Mouse (Mus musculus) hindbrain, embryonic 10.5 days (tissue): ENCODE results near the gene Prph. TPM values are rescaled to one million over a fixed set of nuclear protein-coding genes. Genes with fewer than 3 reads are reported as not detected.
A peak's percentile ranks its signal among the peaks of the same experiment; 100 is the strongest.
"Not testable (repeated sequence)": the region's sequence is repeated elsewhere in the genome, so short reads cannot be mapped to it uniquely, and the experiment has no call there.

ENCODE experiments used
- DNase-seq: peaks from one replicate; pipeline ENCODE4 v3.0.0-alpha.2; 2017; ENCODE audit warnings: low spot score
- H3K27ac ChIP-seq: fragments of 300-500 bp; sonication (generic); 2 replicates; pipeline ENCODE4 v1.5.1; 2016; ENCODE audit warnings: mild to moderate bottlenecking, moderate library complexity
- H3K27me3 ChIP-seq: fragments of 300-500 bp; sonication (generic); 2 replicates; pipeline ENCODE4 v1.6.1; 2016; ENCODE audit warnings: mild to moderate bottlenecking; ENCODE audit not compliant: poor library complexity, insufficient read depth, severe bottlenecking
- H3K36me3 ChIP-seq: fragments of 300-500 bp; sonication (generic); 2 replicates; pipeline ENCODE4 v1.6.1; 2016; ENCODE audit warnings: mild to moderate bottlenecking, moderate library complexity
- H3K4me1 ChIP-seq: fragments of 300-500 bp; sonication (generic); replicated peaks from 2 replicates; pipeline ENCODE4 v1.6.1; 2016; ENCODE audit warnings: mild to moderate bottlenecking
- H3K4me3 ChIP-seq: fragments of 300-500 bp; sonication (generic); 2 replicates; pipeline ENCODE4 v1.5.1; 2016; ENCODE audit warnings: mild to moderate bottlenecking, moderate library complexity
- H3K9me3 ChIP-seq: fragments of 300-500 bp; sonication (generic); 2 replicates; pipeline ENCODE4 v1.6.1; 2016; ENCODE audit warnings: mild to moderate bottlenecking, moderate library complexity
- WGBS: fragments of 180-500 bp; shearing (Covaris S2); methylation state at CpG from one replicate; pipeline ENCODE4 v1.1.7; 2016; 5-methylcytosine and 5-hydroxymethylcytosine counted together
- polyA plus RNA-seq: library from polyadenylated mRNA; unstranded; fragments of >200 nt; fragmentation: Nextera tagmentation; extraction: Ambion mirVana; gene quantifications from 2 replicates; pipeline ENCODE4 v1.2.1, GENCODE M21; 2016

Prph gene
- polyA plus RNA-seq, 1 experiment from 2014 or later = 14.4 TPM

DNA sequence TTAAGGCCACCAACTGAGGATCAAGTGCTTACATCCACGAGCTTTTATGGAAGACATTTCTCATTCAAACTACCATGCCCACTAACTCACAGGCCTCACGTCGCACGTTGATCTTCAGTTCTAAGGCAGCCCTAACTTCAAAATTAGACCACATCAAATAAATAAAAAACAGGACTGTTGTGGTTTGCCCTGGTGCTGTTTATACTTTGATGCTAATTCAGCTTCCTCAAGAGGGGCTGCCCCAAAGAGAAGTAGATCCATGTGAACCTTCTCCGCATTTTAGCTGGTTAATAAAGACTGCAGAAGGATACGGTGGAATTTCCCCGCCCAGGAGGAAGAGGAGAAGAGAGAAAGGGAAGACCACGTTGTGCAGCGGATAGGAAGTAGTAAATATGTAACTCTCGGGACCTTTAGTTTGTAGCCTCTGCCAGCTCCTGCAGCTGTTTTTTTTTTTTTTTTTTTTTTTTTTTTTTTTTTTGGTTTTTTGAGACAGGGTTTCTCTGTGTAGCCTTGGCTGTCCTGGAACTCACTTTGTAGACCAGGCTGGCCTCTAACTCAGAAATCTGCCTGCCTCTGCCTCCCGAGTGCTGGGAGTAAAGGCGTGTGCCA lies 10.7 kb downstream of the Prph start:
- 84% methylated on average over 12 of the region's 12 CpGs for WGBS
- Histone ChIP-seq H3K36me3 (no peaks in the 10 kb centered on the region), H3K4me3 (no peak overlapping the region), H3K9me3 (no peaks in the 10 kb centered on the region), H3K27me3 (peaks cover 20% of the 10 kb centered on the region), H3K27ac (no peak overlapping the region), H3K4me1 (no peaks in the 10 kb centered on the region)
- no peak for DNase-seq

DNA sequence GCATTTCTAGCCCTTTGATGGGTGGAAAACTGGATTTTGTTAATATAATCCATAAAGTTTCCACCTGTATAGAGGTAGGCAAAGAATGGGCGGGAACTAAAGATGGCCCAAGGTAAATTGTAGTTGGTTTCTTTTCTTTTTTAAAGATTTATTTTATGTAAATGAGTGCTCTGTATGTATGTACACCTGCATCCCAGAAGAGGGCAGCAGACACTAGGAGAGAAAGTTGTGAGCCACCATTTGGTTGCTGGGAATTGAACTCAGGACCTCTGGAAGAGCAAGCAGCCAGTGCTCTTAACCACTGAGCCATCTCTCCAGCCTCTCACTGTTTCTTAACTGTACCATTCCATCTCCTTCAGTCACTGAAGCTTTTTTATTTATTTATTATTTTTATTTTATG lies 17.0 kb downstream of the Prph start:
- 78% methylated on average over 1 of the region's 1 CpGs for WGBS
- Histone ChIP-seq H3K4me3 (no peak overlapping the region), H3K4me1 (peaks cover 22% of the 10 kb centered on the region), H3K9me3 (no peaks in the 10 kb centered on the region), H3K27ac (no peak overlapping the region), H3K27me3 (peaks cover 9% of the 10 kb centered on the region; the same call in 1 of the 2 replicates), H3K36me3 (peaks cover 6% of the 10 kb centered on the region)
- no peak for DNase-seq

DNA sequence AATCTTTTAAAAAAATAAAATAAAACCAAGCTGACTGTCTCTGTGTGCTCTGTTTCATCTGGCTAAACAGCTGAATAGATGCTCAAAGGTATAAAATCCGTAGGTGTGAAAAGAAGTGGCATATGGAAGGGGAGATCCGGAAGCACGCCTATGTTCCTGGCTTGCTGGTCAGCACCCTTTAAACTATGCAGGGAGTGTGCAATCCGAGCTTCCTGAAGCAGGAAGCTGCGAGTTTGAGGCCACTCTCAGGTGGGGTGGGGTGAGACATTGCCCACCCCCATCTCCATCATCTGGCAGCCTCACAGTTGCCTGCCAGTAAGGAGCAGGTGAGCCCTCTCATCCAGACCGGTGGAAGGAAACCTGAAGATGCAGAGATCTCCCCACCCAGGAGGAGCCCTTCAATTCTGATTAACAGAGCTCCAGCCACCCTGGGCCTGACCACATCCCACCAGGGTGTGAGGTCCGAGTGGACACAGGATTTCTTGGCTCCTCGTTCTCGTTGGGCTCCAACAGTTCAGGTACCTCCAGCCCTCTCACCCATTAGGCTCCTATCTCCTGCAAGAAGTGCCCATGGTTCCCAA lies 19.1 kb downstream of the Prph start, which contains the start of gene Troap:
Gene Troap, plus strand, starts transcription at position 557 of the 581 bp plus-strand sequence.
- Histone ChIP-seq H3K27me3 (no peaks in the 10 kb centered on the region), H3K27ac (peak within 1 kb of the TSS; percentile 97), H3K9me3 (no peaks in the 10 kb centered on the region), H3K36me3 (peaks cover 27% of the 10 kb centered on the region), H3K4me1 (peaks cover 39% of the 10 kb centered on the region), H3K4me3 (peak within 1 kb of the TSS; percentile 81)
- DNase-seq = no peak
- 21% methylated on average over 9 of the region's 9 CpGs for WGBS

DNA sequence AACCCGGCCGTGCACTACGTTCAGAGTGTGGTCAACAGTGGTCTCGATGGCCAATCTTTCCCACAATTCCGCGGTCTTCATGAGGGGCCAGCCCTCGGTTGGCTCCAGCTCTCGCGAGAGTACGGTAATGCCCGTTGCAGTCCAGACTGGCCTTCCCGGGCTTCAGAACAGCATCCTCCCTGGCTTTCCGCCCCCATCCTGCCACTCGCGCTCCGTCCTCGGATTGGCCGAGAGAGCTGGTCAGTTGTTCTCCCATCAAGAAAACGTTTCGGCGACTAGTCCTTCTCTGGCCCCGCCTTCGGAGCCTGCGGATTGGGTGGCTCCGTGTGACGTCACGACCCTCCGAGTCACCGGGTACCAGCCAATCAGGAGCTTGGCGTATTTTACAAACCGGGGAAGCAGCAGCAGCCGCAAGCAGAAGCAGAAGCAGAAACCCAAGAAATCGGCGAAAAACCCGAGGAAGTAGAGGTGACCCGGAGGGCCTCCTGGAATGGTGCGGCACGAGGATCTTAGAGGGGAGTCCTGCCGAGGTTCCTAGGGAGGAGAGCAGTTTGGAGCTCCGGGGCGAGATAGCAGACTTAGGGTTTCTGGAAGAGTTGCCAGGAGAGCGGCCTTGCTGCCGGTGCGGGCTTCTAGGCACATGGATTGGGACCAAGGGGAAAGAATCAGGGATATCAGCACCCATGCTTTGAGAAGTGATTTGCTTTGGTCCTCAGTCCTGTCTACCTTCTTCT lies 19.8 kb downstream of the Prph start:
- H3K36me3 ChIP-seq = peaks cover 34% of the 10 kb centered on the region
- WGBS = under 1% methylated on average over 44 of the region's 44 CpGs
- H3K4me1 ChIP-seq = peaks cover 39% of the 10 kb centered on the region
- no peaks in the 10 kb centered on the region for H3K9me3 ChIP-seq
- no peaks in the 10 kb centered on the region for H3K27me3 ChIP-seq
- peak; percentile 99 for DNase-seq
- H3K4me3 ChIP-seq = peak overlapping the region; percentile 81
- H3K27ac ChIP-seq = peak overlapping the region; percentile 97

DNA sequence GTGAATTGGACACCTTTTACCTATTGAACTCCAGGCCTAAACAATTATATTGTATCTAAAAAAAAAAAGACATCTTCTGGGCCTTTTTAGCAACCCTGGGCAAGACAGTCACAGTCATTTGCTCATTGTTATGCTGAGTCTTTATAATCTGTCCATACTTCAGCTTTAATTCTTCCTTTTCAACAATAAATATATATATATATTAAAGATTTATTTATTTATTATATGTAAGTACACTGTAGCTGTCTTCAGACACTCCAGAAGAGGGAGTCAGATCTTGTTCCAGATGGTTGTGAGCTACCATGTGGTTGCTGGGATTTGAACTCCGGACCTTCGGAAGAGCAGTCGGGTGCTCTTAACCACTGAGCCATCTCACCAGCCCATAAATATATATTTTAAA lies 21.0 kb downstream of the Prph start:
- peaks cover 46% of the 10 kb centered on the region for H3K36me3 ChIP-seq
- H3K4me3 ChIP-seq = peak overlapping the region; percentile 81
- DNase-seq, H3K9me3 ChIP-seq, H3K27me3 ChIP-seq, H3K27ac ChIP-seq: not testable (repeated sequence)
- 95% methylated on average over 3 of the region's 3 CpGs for WGBS
- H3K4me1 ChIP-seq = peaks cover 39% of the 10 kb centered on the region

DNA sequence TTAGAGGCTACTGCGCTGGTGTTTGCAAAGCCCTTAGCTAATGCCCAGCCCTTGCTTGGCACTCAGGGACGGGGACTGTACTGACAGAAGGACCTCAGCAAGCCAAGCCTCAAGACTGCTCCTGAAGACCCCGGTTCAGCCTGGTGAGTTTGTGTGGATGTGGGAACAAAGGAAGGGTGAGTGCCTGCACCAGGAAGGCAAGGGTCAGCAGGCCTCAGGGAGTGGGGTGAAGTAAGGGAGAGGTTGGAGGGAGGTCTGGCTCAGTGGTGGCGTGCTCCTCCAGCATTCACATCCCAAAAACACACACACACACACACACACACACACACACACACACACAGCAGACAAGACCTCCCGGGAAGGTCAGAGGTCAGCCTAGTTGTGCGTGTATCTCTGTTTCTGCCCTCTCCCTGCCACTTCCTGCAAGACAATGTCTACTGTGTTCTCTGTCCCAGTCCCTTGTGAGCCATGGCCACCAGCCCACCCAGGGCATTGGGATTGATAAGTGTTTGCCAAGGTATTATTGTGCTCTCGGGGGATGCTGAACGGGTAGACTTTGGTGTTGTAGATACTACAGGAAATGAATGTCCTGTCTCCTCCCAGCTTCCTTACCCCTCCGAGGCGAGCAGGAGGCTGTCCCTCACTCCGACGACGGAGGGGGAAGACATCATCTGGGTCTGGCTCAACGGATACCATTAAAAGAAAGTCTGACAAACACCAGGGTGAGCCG lies 23.4 kb downstream of the Prph start:
- no peak for DNase-seq
- Histone ChIP-seq H3K27me3 (peaks cover 12% of the 10 kb centered on the region), H3K9me3 (no peaks in the 10 kb centered on the region), H3K27ac (no peak overlapping the region), H3K36me3 (peaks cover 70% of the 10 kb centered on the region), H3K4me1 (peaks cover 39% of the 10 kb centered on the region), H3K4me3 (no peak overlapping the region)
- 78% methylated on average over 15 of the region's 15 CpGs for WGBS

DNA sequence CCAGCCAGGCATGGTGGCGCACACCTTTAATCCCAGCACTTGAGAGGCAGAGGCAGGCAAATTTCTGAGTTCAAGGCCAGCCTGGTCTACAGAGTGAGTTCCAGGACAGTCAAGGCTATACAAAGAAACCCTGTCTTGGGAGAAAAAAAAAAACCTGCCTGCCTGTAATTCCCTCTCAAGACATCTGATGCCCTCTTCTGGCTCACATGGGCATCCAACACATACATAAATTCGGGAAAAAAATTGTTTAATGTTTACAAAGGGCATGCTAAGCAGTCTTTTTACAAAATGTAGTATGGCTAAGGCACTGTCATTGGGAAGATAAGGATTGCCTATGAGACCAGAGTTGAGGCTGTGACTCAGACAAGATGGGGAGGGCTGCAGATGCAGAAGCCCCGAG lies 24.8 kb downstream of the Prph start:
- DNase-seq = no peak
- 91% methylated on average over 3 of the region's 3 CpGs for WGBS
- Histone ChIP-seq H3K4me3 (no peak overlapping the region), H3K27me3 (peaks cover 26% of the 10 kb centered on the region), H3K4me1 (peaks cover 44% of the 10 kb centered on the region), H3K36me3 (peaks cover 80% of the 10 kb centered on the region), H3K27ac (no peak overlapping the region), H3K9me3 (no peaks in the 10 kb centered on the region)

DNA sequence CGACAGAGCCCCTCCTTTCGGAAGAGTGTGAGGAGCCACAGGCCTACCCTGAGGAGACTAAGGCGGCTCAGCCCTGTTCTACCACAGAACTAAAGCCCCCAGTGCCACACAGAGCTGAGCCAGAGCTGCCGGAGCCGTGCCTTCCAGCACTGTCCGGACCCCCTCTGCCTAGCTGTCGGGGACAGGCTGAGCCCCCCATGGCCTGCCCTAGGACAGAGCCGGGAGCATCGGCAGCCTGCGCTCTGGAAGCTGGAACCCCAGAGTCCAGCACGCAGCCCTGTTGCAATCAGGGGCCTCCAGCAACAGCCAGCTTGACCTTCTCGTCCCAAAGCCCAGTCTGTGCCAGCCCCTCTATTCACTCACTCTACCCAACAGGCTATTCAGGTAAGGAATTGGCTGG lies 27.3 kb downstream of the Prph start:
- H3K27ac ChIP-seq = no peak overlapping the region
- no peak overlapping the region for H3K4me3 ChIP-seq
- WGBS = 95% methylated on average over 12 of the region's 12 CpGs
- peaks cover 51% of the 10 kb centered on the region for H3K27me3 ChIP-seq
- peaks cover 31% of the 10 kb centered on the region for H3K4me1 ChIP-seq
- DNase-seq = no peak
- H3K36me3 ChIP-seq = peaks cover 70% of the 10 kb centered on the region
- no peaks in the 10 kb centered on the region for H3K9me3 ChIP-seq

DNA sequence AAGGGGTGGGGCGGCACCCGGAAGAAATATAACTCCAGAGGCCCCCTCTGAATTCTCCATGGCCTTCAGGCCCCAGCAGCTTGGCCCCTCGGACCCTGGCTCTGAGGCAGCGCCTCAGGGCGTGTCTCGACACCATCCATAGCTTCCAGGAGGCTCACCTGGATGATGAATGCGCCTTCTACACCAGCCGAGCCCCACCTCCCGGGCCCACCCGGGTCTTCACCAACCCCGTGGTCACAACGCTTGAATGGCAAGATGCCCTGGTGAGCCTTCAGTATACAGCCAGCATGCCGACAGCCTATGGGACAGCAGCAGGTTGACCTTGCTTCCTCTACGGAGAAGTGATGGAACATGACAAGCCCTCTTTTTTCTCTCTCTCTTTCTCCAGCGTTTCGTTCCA lies 27.9 kb downstream of the Prph start:
- peaks cover 57% of the 10 kb centered on the region for H3K27me3 ChIP-seq
- H3K4me3 ChIP-seq = no peak overlapping the region
- peaks cover 30% of the 10 kb centered on the region for H3K4me1 ChIP-seq
- DNase-seq = no peak
- peaks cover 65% of the 10 kb centered on the region for H3K36me3 ChIP-seq
- H3K27ac ChIP-seq = no peak overlapping the region
- 91% methylated on average over 16 of the region's 16 CpGs for WGBS
- no peaks in the 10 kb centered on the region for H3K9me3 ChIP-seq

DNA sequence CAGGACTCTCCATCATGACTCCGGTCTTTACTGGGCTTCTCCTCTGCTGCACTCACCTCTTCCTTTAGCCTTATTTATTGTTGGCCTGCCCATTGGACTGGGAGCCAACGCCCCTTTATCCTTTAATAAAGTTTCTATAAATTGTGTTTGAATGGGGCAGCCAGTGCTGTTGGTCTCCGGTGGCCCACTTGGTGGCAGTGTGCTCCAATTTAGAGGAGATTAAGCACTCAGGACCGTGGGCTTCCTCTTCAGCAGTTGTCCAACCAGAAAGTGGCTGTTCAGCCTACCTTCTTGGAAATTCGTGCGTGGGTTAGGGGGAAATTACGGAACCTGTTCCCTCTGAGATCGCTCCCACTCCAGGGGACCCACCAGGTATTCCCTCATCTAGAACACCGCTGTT lies 28.3 kb downstream of the Prph start:
- peaks cover 61% of the 10 kb centered on the region for H3K27me3 ChIP-seq
- peak; percentile 46 for DNase-seq
- H3K27ac ChIP-seq = no peak overlapping the region
- 76% methylated on average over 9 of the region's 9 CpGs for WGBS
- H3K36me3 ChIP-seq = peaks cover 61% of the 10 kb centered on the region
- H3K9me3 ChIP-seq = no peaks in the 10 kb centered on the region
- peaks cover 30% of the 10 kb centered on the region for H3K4me1 ChIP-seq
- no peak overlapping the region for H3K4me3 ChIP-seq

DNA sequence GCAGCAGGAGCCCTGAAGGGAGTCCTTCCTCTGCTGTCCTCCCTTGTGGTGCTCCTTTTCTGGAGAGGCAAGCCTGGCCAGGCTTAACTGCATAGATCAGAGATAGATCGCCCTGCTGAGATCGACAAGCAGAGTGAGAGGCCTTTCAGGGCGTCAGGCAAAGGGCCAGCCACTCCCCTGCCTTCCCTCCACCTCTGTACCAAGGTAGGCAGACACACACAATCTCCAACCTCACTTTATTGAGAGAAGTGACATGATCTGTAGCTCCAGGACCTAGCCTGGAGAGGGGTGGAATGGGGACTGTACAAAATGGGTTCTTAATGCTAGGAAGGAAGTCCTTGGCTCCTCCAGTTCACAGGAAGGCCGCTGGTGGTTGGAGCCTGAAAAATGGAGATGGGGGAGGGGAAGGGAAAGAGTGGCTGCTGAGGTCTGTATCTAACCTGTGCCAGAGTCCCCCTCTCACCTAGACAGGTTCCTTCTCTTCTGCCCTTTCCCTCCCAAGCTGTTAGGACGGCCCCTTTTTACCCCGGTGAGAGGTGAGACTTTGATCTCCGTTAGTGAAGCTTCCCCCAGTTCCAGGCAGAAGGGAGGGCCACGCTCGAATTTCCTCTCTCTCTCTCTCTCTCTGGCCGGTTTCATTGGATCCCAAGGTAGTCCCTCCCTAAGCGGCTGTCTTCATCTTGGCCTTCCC lies 29.0 kb downstream of the Prph start:
- H3K27me3 ChIP-seq = peaks cover 68% of the 10 kb centered on the region
- H3K4me1 ChIP-seq = peaks cover 33% of the 10 kb centered on the region
- peaks cover 53% of the 10 kb centered on the region for H3K36me3 ChIP-seq
- WGBS = 6% methylated on average over 11 of the region's 11 CpGs
- H3K27ac ChIP-seq = no peak overlapping the region
- H3K4me3 ChIP-seq = peak overlapping the region; percentile 29
- DNase-seq = no peak
- no peaks in the 10 kb centered on the region for H3K9me3 ChIP-seq

DNA sequence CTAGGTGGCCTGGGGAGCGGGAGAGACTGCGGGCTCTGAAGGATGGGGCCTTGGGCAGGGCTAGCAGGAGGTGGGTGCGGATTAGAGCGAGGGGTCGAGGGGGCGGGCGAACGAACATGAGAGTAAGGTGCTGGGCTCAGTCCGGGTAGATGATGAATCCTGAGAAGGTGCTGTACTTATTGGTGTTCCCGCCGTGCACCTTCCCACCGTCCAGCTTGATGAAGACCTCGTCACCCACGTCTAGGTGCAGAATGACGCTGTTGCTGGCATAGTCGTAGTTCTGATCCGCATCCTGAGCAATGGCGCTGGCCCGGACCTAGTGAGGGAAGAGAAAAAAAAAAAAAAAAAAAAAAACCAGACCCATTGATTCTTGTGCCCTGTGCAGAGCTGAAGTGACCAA lies 29.6 kb downstream of the Prph start:
- DNase-seq = no peak
- peaks cover 47% of the 10 kb centered on the region for H3K36me3 ChIP-seq
- no peaks in the 10 kb centered on the region for H3K9me3 ChIP-seq
- H3K27me3 ChIP-seq = peaks cover 74% of the 10 kb centered on the region
- H3K27ac ChIP-seq = no peak overlapping the region
- WGBS = 8% methylated on average over 19 of the region's 19 CpGs
- H3K4me3 ChIP-seq = peak overlapping the region; percentile 29
- peaks cover 39% of the 10 kb centered on the region for H3K4me1 ChIP-seq
